Mouse (Mus musculus) hindbrain, embryonic 10.5 days (tissue): ENCODE measurements around the gene Sco1. TPM values are rescaled to one million over a fixed set of nuclear protein-coding genes. Genes with fewer than 3 reads are reported as not detected.
A peak's percentile ranks its signal among the peaks of the same experiment; 100 is the strongest.

ENCODE experiments used
- DNase-seq: peaks from one replicate; pipeline ENCODE4 v3.0.0-alpha.2; 2017; ENCODE audit warnings: low spot score
- H3K27ac ChIP-seq: fragments of 300-500 bp; sonication (generic); 2 replicates; pipeline ENCODE4 v1.5.1; 2016; ENCODE audit warnings: mild to moderate bottlenecking, moderate library complexity
- H3K27me3 ChIP-seq: fragments of 300-500 bp; sonication (generic); 2 replicates; pipeline ENCODE4 v1.6.1; 2016; ENCODE audit warnings: mild to moderate bottlenecking; ENCODE audit not compliant: poor library complexity, insufficient read depth, severe bottlenecking
- H3K36me3 ChIP-seq: fragments of 300-500 bp; sonication (generic); 2 replicates; pipeline ENCODE4 v1.6.1; 2016; ENCODE audit warnings: mild to moderate bottlenecking, moderate library complexity
- H3K4me1 ChIP-seq: fragments of 300-500 bp; sonication (generic); replicated peaks from 2 replicates; pipeline ENCODE4 v1.6.1; 2016; ENCODE audit warnings: mild to moderate bottlenecking
- H3K4me3 ChIP-seq: fragments of 300-500 bp; sonication (generic); 2 replicates; pipeline ENCODE4 v1.5.1; 2016; ENCODE audit warnings: mild to moderate bottlenecking, moderate library complexity
- H3K9me3 ChIP-seq: fragments of 300-500 bp; sonication (generic); 2 replicates; pipeline ENCODE4 v1.6.1; 2016; ENCODE audit warnings: mild to moderate bottlenecking, moderate library complexity
- WGBS: fragments of 180-500 bp; shearing (Covaris S2); methylation state at CpG from one replicate; pipeline ENCODE4 v1.1.7; 2016; 5-methylcytosine and 5-hydroxymethylcytosine counted together
- polyA plus RNA-seq: library from polyadenylated mRNA; unstranded; fragments of >200 nt; fragmentation: Nextera tagmentation; extraction: Ambion mirVana; gene quantifications from 2 replicates; pipeline ENCODE4 v1.2.1, GENCODE M21; 2016

The Sco1 gene
- polyA plus RNA-seq, 1 experiment from 2014 or later: 18.0 TPM

- DNase-seq: no peak
- Histone ChIP-seq H3K4me3 (peak overlapping the region; percentile 87), H3K27ac (peak overlapping the region; percentile 91), H3K27me3 (no peaks in the 10 kb centered on the region), H3K9me3 (no peaks in the 10 kb centered on the region), H3K36me3 (peaks cover 34% of the 10 kb centered on the region), H3K4me1 (peaks cover 20% of the 10 kb centered on the region)
- WGBS: 11% methylated on average over 16 of the region's 16 CpGs
These were observed 672 bp upstream of the Sco1 start for GRCm38 (mm10) chr11:67051676-67052320.

- DNase-seq: no peak
- Histone ChIP-seq H3K9me3 (no peaks in the 10 kb centered on the region), H3K4me1 (peaks cover 20% of the 10 kb centered on the region), H3K27me3 (no peaks in the 10 kb centered on the region), H3K27ac (no peak overlapping the region), H3K4me3 (no peak overlapping the region), H3K36me3 (peaks cover 52% of the 10 kb centered on the region)
- 90% methylated on average over 8 of the region's 8 CpGs for WGBS
These were observed 2.4 kb downstream of the Sco1 start for GRCm38 (mm10) chr11:67054754-67055365.

GRCm38 (mm10) chr11:67061311-67061710, 8.8 kb downstream of the Sco1 start:
- Histone ChIP-seq H3K27me3 (no peaks in the 10 kb centered on the region), H3K36me3 (peaks cover 100% of the 10 kb centered on the region), H3K4me3 (no peak overlapping the region), H3K9me3 (no peaks in the 10 kb centered on the region), H3K4me1 (no peaks in the 10 kb centered on the region), H3K27ac (no peak overlapping the region)
- 94% methylated on average over 2 of the region's 2 CpGs for WGBS
- no peak for DNase-seq

GRCm38 (mm10) chr11:67062726-67063125, 10.3 kb downstream of the Sco1 start:
- no peak overlapping the region for H3K4me3 ChIP-seq
- no peak overlapping the region for H3K27ac ChIP-seq
- peaks cover 99% of the 10 kb centered on the region for H3K36me3 ChIP-seq
- no peak for DNase-seq
- no peaks in the 10 kb centered on the region for H3K4me1 ChIP-seq
- no peaks in the 10 kb centered on the region for H3K9me3 ChIP-seq
- 94% methylated on average over 3 of the region's 3 CpGs for WGBS
- H3K27me3 ChIP-seq: no peaks in the 10 kb centered on the region

- DNase-seq: no peak
- Histone ChIP-seq H3K4me1 (no peaks in the 10 kb centered on the region), H3K27me3 (no peaks in the 10 kb centered on the region), H3K36me3 (peaks cover 50% of the 10 kb centered on the region), H3K4me3 (no peak overlapping the region), H3K27ac (no peak overlapping the region), H3K9me3 (no peaks in the 10 kb centered on the region)
- 88% methylated on average over 3 of the region's 3 CpGs for WGBS
These were observed 15.3 kb downstream of the Sco1 start for GRCm38 (mm10) chr11:67067741-67068140.

- Histone ChIP-seq H3K4me1 (peaks cover 5% of the 10 kb centered on the region), H3K9me3 (no peaks in the 10 kb centered on the region), H3K4me3 (no peak overlapping the region), H3K36me3 (peaks cover 2% of the 10 kb centered on the region), H3K27me3 (no peaks in the 10 kb centered on the region), H3K27ac (no peak overlapping the region)
- no peak for DNase-seq
- 82% methylated on average over 15 of the region's 15 CpGs for WGBS
These were observed 20.2 kb downstream of the Sco1 start for GRCm38 (mm10) chr11:67072615-67073130.

- no peaks in the 10 kb centered on the region for H3K9me3 ChIP-seq
- H3K4me3 ChIP-seq: no peak overlapping the region
- peak overlapping the region; percentile 76 for H3K27ac ChIP-seq
- 54% methylated on average over 3 of the region's 3 CpGs for WGBS
- H3K4me1 ChIP-seq: peaks cover 18% of the 10 kb centered on the region
- no peaks in the 10 kb centered on the region for H3K27me3 ChIP-seq
- DNase-seq: no peak
- H3K36me3 ChIP-seq: no peaks in the 10 kb centered on the region
These were observed 22.6 kb downstream of the Sco1 start for GRCm38 (mm10) chr11:67075036-67075435.

GRCm38 (mm10) chr11:67076781-67077180, 24.3 kb downstream of the Sco1 start:
- 89% methylated on average over 5 of the region's 5 CpGs for WGBS
- no peaks in the 10 kb centered on the region for H3K36me3 ChIP-seq
- DNase-seq: no peak
- no peaks in the 10 kb centered on the region for H3K27me3 ChIP-seq
- no peaks in the 10 kb centered on the region for H3K9me3 ChIP-seq
- H3K4me1 ChIP-seq: peaks cover 35% of the 10 kb centered on the region
- H3K27ac ChIP-seq: no peak overlapping the region
- no peak overlapping the region for H3K4me3 ChIP-seq

GRCm38 (mm10) chr11:67077435-67077834, 25.0 kb downstream of the Sco1 start:
- no peak for DNase-seq
- no peaks in the 10 kb centered on the region for H3K36me3 ChIP-seq
- no peaks in the 10 kb centered on the region for H3K27me3 ChIP-seq
- 64% methylated on average over 3 of the region's 3 CpGs for WGBS
- no peak overlapping the region for H3K4me3 ChIP-seq
- H3K4me1 ChIP-seq: peaks cover 41% of the 10 kb centered on the region
- H3K27ac ChIP-seq: no peak overlapping the region
- no peaks in the 10 kb centered on the region for H3K9me3 ChIP-seq

GRCm38 (mm10) chr11:67078000-67078399, 25.5 kb downstream of the Sco1 start, which contains the start of gene Myh3:
Gene Myh3, plus strand, starts transcription at chr11:67078300.
- no peak for DNase-seq
- no peaks in the 10 kb centered on the region for H3K36me3 ChIP-seq
- 0 out of 2 replicates have a peak within 1 kb of the TSS, but pooled peaks have one; percentile 8 for H3K27ac ChIP-seq
- peaks cover 4% of the 10 kb centered on the region for H3K27me3 ChIP-seq
- WGBS: 94% methylated on average over 5 of the region's 5 CpGs
- no peaks in the 10 kb centered on the region for H3K9me3 ChIP-seq
- peaks cover 41% of the 10 kb centered on the region for H3K4me1 ChIP-seq
- no peak within 1 kb of the TSS for H3K4me3 ChIP-seq

GRCm38 (mm10) chr11:67078888-67079287, 26.4 kb downstream of the Sco1 start:
- Histone ChIP-seq H3K27ac (no peak overlapping the region), H3K27me3 (peaks cover 13% of the 10 kb centered on the region), H3K9me3 (no peaks in the 10 kb centered on the region), H3K36me3 (no peaks in the 10 kb centered on the region), H3K4me1 (peaks cover 41% of the 10 kb centered on the region), H3K4me3 (no peak overlapping the region)
- no peak for DNase-seq
- 85% methylated on average over 6 of the region's 6 CpGs for WGBS

- peaks cover 21% of the 10 kb centered on the region for H3K27me3 ChIP-seq
- peak overlapping the region; percentile 77 for H3K27ac ChIP-seq
- WGBS: 55% methylated on average over 11 of the region's 11 CpGs
- peaks cover 41% of the 10 kb centered on the region for H3K4me1 ChIP-seq
- peak; percentile 42 for DNase-seq
- no peak overlapping the region for H3K4me3 ChIP-seq
- no peaks in the 10 kb centered on the region for H3K9me3 ChIP-seq
- no peaks in the 10 kb centered on the region for H3K36me3 ChIP-seq
These were observed 27.3 kb downstream of the Sco1 start for GRCm38 (mm10) chr11:67079740-67080139.

GRCm38 (mm10) chr11:67080168-67080567, 27.7 kb downstream of the Sco1 start:
- Histone ChIP-seq H3K4me1 (peaks cover 37% of the 10 kb centered on the region), H3K27me3 (peaks cover 26% of the 10 kb centered on the region), H3K9me3 (no peaks in the 10 kb centered on the region), H3K4me3 (no peak overlapping the region), H3K27ac (peak overlapping the region; percentile 77), H3K36me3 (no peaks in the 10 kb centered on the region)
- WGBS: 7% methylated on average over 3 of the region's 3 CpGs
- peak; percentile 73 for DNase-seq
